Mouse (Mus musculus): ENCODE results near the gene Prcp. TPM values are rescaled to one million over a fixed set of nuclear protein-coding genes. Genes with fewer than 3 reads are reported as not detected.

Gene Prcp
- 10 to 100 TPM; 40.3 to 41.9 TPM for total RNA-seq (2023)

GRCm38 (mm10) chr7:92874116-92874675, at the start of gene Prcp, which contains the start of gene Ddias:
TSS of gene Prcp (plus strand) at chr7:92874470.
TSS of gene Ddias (minus strand) at chr7:92874247.

Other genes with a start within 250 kb of the Prcp start
- gene Ankrd42, start 237.3 kb upstream of the Prcp start, total RNA-seq (2023), result 1 to 10 TPM; 2.1 to 2.2 TPM
- 100 to 1,000 TPM; 167 to 170 TPM for gene Pcf11, start 204.5 kb upstream of the Prcp start, total RNA-seq (2023)
- gene Rab30, start 132.9 kb upstream of the Prcp start, total RNA-seq (2023), result 1 to 10 TPM in 1 of 2 experiments, under 1 TPM in 1; 0.51 to 1.3 TPM
- gene Ddias, start 223 bp upstream of the Prcp start, total RNA-seq (2023), result 1 to 10 TPM; 4.3 to 5.9 TPM
- gene Fam181b, start 205.4 kb downstream of the Prcp start, total RNA-seq (2023), result not detected